Mouse (Mus musculus): Measurements from ENCODE around the gene Prkca. TPM values are rescaled to one million over a fixed set of nuclear protein-coding genes. Genes with fewer than 3 reads are reported as not detected.

Gene Prkca
- polyA plus RNA-seq, 1 experiment from 2014 or later: 7.6 TPM

DNA sequence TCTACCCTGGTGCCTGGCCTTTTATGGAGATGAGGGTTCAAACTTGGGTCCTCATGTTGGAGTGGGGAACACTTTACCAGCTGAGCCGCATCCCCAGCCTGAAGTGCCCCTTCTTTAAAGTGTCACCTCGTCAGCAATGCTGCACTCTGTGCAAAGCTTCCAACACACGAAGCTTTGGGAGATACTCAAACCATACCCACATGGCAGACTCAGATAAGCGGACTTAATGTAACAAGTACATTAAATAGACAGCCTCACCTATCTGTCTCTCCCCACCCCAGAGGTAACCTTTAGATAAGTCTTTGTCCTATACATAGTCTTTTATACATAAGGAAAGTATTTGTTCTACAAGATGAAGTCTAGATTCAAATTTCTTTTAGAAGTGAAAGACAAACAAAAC, 17.3 kb upstream of the Prkca start:
- H3K4me1 ChIP-seq (replicated peaks): no peaks in the 10 kb centered on the region
- no peak for ATAC-seq (ENCODE audit: low read depth)
- no peaks in the 10 kb centered on the region for H3K9me3 ChIP-seq
- no peak overlapping the region for H3K4me2 ChIP-seq
- H3K36me3 ChIP-seq: no peaks in the 10 kb centered on the region
- H3K27ac ChIP-seq (replicated peaks): no peak overlapping the region
- H3K9ac ChIP-seq: no peak overlapping the region
- WGBS: 88% methylated on average over 4 of the region's 4 CpGs
- H3K27me3 ChIP-seq: no peaks in the 10 kb centered on the region
- no peak overlapping the region for H3K4me3 ChIP-seq

DNA sequence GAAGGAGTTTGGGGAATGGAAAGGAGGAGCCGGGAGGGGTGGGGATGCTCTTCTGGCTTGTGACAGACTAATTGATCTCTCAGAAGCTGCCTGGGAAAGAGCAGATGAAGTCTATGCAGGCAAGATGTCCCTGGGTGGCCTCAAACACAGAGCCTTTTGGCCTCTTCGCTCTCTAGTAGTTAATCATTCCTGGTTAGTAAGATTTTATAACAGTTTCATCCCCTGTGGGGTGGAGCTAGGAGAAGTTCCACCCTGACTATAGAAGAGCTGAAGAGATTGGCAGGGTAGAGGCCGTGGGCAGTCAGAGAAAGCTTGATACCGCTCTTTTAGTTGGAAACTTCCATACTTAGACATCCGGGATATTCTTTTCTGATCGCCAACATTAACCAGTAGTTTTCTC, 15.2 kb upstream of the Prkca start:
- no peaks in the 10 kb centered on the region for H3K36me3 ChIP-seq
- H3K4me2 ChIP-seq: no peak overlapping the region
- no peaks in the 10 kb centered on the region for H3K4me1 ChIP-seq (replicated peaks)
- H3K9me3 ChIP-seq: no peaks in the 10 kb centered on the region
- no peak for ATAC-seq (ENCODE audit: low read depth)
- WGBS: 77% methylated on average over 6 of the region's 6 CpGs
- H3K4me3 ChIP-seq: no peak overlapping the region
- H3K27me3 ChIP-seq: no peaks in the 10 kb centered on the region
- H3K27ac ChIP-seq (replicated peaks): no peak overlapping the region
- no peak overlapping the region for H3K9ac ChIP-seq

DNA sequence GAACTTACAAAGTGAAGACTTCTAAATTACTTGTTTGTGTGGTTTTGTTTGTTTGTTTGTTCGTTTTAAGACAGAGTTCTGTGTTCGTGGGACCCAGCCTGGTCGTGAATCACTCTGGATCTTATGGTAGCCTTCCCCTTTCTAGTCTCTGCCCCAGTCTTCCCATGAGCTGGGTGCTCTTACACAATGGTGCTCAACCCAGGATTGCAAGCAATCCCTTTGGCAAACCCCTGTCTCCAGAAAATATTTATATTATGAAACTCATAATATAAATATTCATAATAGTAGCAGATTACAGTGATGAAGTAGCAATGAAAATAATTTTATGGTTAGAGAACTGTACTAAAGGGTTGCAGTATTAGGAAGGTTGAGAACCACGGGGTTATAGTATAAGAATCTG, 12.3 kb upstream of the Prkca start:
- 82% methylated on average over 4 of the region's 4 CpGs for WGBS
- H3K4me1 ChIP-seq (replicated peaks): no peaks in the 10 kb centered on the region
- H3K4me3 ChIP-seq: no peak overlapping the region
- no peak overlapping the region for H3K4me2 ChIP-seq
- no peaks in the 10 kb centered on the region for H3K36me3 ChIP-seq
- H3K9ac ChIP-seq: no peak overlapping the region
- no peaks in the 10 kb centered on the region for H3K9me3 ChIP-seq
- ATAC-seq (ENCODE audit: low read depth): no peak
- no peaks in the 10 kb centered on the region for H3K27me3 ChIP-seq
- no peak overlapping the region for H3K27ac ChIP-seq (replicated peaks)

DNA sequence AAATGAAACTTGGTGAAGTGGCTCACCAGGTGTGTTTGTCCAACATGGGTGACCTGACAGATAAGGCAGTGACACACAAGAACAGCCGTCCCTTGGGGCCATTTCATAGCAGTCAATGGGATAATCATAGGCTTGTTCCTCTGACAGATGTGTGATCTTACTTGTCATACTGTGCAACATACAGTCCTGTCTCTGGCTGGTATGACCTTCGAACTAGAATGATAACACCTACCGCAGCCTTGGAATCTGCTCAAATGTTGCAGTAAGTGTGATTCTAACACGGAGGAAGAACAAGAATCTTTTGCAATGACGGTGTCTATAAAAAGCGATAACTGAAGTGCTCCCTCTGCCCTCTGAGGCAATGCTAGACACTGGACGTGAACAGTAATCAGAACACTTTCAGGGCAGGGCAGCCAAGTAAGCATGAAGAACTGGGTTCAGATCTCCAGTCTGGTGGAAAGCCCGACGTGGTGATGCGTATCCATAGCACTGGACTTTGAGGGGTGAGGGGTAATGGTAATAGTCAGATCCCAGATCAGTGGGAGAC, 9.2 kb upstream of the Prkca start:
- 91% methylated on average over 10 of the region's 10 CpGs for WGBS
- H3K4me1 ChIP-seq (replicated peaks): peaks cover 7% of the 10 kb centered on the region
- H3K9me3 ChIP-seq: no peaks in the 10 kb centered on the region
- H3K27me3 ChIP-seq: no peaks in the 10 kb centered on the region
- no peak for ATAC-seq (ENCODE audit: low read depth)
- no peak overlapping the region for H3K4me3 ChIP-seq
- H3K4me2 ChIP-seq: no peak overlapping the region
- no peaks in the 10 kb centered on the region for H3K36me3 ChIP-seq
- H3K27ac ChIP-seq (replicated peaks): no peak overlapping the region
- H3K9ac ChIP-seq: no peak overlapping the region

DNA sequence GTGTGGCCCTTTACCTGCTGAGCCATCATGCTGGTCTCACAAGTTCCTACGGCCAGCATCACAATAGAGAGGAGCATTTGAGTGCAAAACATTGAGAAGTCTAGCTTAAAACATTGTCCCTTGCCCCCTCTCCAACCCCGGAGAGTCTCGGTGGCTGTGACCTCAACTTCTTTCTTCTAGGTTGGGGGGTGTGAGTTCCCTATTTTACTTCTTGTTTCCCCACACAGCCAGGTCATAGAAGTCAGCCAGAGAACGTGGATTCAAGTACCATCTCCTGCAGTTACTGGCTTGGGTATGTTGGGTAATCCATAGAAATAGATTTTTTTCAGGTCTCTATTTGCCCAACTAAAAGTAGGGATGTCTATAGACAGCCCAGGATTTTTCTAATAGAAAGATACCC, 7.1 kb upstream of the Prkca start:
- Histone ChIP-seq H3K36me3 (no peaks in the 10 kb centered on the region), H3K9ac (no peak overlapping the region), H3K27ac (replicated peaks) (no peak overlapping the region), H3K4me3 (no peak overlapping the region), H3K4me2 (no peak overlapping the region), H3K27me3 (no peaks in the 10 kb centered on the region), H3K9me3 (no peaks in the 10 kb centered on the region), H3K4me1 (replicated peaks) (peaks cover 7% of the 10 kb centered on the region)
- ATAC-seq (ENCODE audit: low read depth): no peak
- WGBS: 86% methylated on average over 4 of the region's 4 CpGs

DNA sequence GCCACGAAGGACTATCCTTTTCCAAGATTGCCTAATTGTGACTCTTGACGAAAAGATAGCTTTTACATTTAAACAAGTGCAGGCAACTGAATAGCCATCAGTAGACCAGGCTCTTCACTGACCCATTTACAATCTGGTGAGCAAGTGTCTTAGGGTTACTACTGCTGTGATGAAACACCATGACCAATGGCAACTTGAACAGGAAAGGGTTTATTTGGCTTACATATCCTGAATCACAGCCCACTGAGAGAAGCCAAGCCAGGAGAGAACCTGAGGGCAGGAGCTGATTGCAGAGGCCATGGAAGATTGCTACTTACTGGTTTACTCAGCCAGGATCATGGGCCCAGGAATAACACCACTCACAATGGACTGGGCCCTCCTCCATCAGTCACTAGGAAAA, 1.6 kb upstream of the Prkca start:
- Histone ChIP-seq H3K4me3 (no peak overlapping the region), H3K9me3 (no peaks in the 10 kb centered on the region), H3K4me2 (no peak overlapping the region), H3K27me3 (peaks cover 14% of the 10 kb centered on the region), H3K9ac (no peak overlapping the region), H3K4me1 (replicated peaks) (peaks cover 34% of the 10 kb centered on the region), H3K27ac (replicated peaks) (no peak overlapping the region), H3K36me3 (no peaks in the 10 kb centered on the region)
- no peak for ATAC-seq (ENCODE audit: low read depth)
- WGBS: 84% methylated on average over 2 of the region's 2 CpGs

DNA sequence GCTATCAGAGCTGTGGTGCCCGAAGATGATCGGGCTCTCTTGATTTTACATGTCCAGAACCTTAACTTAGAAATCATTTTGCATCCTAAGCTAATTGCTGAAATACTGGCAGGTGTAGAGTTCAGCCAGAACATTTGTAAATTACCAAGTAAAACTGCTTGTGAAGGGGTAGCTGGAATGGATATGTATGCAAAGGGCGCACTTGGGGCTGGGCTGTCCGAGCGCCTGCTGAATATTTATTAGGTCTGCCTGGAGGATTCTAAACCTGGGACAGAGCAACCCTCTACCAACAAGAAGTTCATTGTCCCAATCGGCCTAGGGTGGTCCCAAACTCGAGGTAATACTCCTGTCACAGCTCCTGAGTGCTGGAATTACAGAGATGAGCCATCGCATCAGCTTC, 1.0 kb upstream of the Prkca start:
- ATAC-seq (ENCODE audit: low read depth): no peak
- Histone ChIP-seq H3K4me1 (replicated peaks) (peaks cover 34% of the 10 kb centered on the region), H3K4me2 (peak overlapping the region; percentile 99), H3K9me3 (no peaks in the 10 kb centered on the region), H3K36me3 (no peaks in the 10 kb centered on the region), H3K27me3 (peaks cover 14% of the 10 kb centered on the region), H3K4me3 (peak overlapping the region; percentile 74), H3K27ac (replicated peaks) (no peak overlapping the region), H3K9ac (peak overlapping the region; percentile 88)
- 41% methylated on average over 8 of the region's 8 CpGs for WGBS

DNA sequence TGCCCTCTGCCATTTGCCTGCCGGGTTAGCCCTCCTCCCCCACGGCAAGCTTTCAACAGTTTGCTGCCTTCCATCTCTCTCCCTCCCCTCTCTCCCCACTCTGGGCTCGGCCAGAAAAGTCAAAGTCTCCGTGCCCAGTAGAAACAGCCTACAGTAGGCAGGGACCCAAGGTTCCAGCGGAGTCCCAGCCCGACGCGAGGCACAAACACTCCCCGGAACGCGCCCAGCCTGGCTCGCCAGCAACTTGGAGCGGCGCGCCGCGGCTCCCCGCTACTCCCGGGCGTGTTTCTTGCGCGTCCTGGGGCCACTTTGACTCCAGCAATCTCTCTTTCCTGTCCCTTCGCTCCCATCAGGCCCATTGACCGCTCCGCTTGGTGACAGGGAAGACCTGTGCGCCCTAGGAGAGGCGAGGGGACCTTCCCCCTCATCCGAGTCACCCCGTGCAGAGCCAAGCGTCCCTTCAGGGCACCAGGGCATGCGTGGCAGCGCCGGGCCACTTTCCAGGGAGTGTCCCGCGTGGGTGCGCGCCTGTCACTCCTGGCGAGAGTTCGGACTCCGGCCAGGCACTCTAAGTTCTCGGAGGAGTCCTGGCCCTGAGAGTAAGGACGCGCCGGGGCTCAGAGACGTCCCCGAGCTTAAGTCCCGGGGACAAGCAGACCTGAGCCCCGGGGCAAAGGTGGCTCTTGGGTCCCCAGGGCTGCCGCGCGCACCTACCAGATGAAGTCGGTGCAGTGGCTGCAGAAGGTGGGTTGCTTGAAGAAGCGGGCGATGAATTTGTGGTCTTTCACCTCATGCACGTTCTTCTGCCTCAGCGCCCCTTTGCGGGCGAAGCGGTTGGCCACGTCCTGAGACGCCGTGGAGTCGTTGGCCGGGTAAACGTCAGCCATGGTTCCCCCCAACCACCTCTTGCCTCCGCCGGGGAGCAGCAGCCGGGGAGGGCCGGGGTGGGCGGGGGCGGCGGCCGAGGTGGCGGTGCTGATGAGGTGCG, 653 bp downstream of the Prkca start, which contains the start of gene Apoh:
Gene Apoh, plus strand, starts transcription at position 574 of the 988 bp plus-strand sequence.
- peak within 1 kb of the TSS; percentile 99 for H3K4me2 ChIP-seq
- WGBS: under 1% methylated on average over 75 of the region's 75 CpGs

DNA sequence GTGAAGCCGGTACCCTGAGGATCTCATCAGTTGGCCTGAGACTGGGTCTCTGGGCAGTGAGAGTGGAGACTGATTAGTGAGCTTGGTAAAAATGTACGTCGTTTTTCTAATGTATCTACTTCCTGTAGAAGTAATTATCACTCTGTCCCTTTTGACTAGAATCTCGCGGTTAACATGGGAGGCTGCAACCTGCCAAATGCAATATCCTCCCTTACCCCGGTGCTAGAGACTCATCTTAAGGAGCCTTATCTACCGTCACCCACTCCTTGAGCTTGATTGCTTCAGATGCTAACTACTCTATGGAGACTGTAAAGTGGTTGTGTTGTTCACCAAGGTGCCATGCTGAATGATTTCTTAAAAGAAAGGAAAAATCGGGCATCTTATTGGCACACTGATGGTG, 1.9 kb downstream of the Prkca start:
- no peak for ATAC-seq (ENCODE audit: low read depth)
- peaks cover 27% of the 10 kb centered on the region for H3K4me1 ChIP-seq (replicated peaks)
- peak overlapping the region; percentile 74 for H3K4me3 ChIP-seq
- H3K36me3 ChIP-seq: no peaks in the 10 kb centered on the region
- peak overlapping the region; percentile 88 for H3K9ac ChIP-seq
- peaks cover 14% of the 10 kb centered on the region for H3K27me3 ChIP-seq
- 43% methylated on average over 8 of the region's 8 CpGs for WGBS
- H3K4me2 ChIP-seq: peak overlapping the region; percentile 99
- H3K9me3 ChIP-seq: no peaks in the 10 kb centered on the region
- no peak overlapping the region for H3K27ac ChIP-seq (replicated peaks)

More for the DNA sequence above, 653 bp downstream of the Prkca start, which contains the start of gene Apoh:
- ATAC-seq (ENCODE audit: low read depth): peak; percentile 79
- peak within 1 kb of the TSS; percentile 74 for H3K4me3 ChIP-seq
- H3K27me3 ChIP-seq: peaks cover 14% of the 10 kb centered on the region
- no peaks in the 10 kb centered on the region for H3K9me3 ChIP-seq
- peaks cover 27% of the 10 kb centered on the region for H3K4me1 ChIP-seq (replicated peaks)
- peak within 1 kb of the TSS; percentile 92 for H3K27ac ChIP-seq (replicated peaks)
- H3K9ac ChIP-seq: peak within 1 kb of the TSS; percentile 88
- no peaks in the 10 kb centered on the region for H3K36me3 ChIP-seq

DNA sequence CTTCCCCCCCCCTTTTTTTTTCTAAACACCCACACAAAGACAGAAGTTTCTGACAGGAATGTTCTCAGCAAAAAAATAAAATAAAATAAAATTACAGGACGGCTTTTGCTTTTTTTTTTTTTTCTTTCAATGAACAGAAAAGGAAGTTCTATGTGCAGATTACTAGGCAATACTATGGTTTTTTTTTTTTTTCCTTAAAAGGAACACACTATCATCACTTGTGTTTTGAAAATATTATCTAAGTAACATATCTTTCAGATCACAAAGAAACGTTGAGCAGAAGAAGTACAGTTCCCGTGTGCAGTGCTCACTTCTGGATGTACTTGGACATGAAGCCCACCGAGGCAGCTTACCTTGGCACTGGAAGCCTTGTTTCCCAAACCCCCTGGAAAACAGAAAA, 3.4 kb downstream of the Prkca start:
- 87% methylated on average over 4 of the region's 4 CpGs for WGBS
- ATAC-seq (ENCODE audit: low read depth): no peak
- no peak overlapping the region for H3K4me2 ChIP-seq
- no peak overlapping the region for H3K9ac ChIP-seq
- H3K27me3 ChIP-seq: peaks cover 11% of the 10 kb centered on the region
- peaks cover 28% of the 10 kb centered on the region for H3K4me1 ChIP-seq (replicated peaks)
- no peaks in the 10 kb centered on the region for H3K9me3 ChIP-seq
- H3K36me3 ChIP-seq: no peaks in the 10 kb centered on the region
- no peak overlapping the region for H3K4me3 ChIP-seq
- no peak overlapping the region for H3K27ac ChIP-seq (replicated peaks)

DNA sequence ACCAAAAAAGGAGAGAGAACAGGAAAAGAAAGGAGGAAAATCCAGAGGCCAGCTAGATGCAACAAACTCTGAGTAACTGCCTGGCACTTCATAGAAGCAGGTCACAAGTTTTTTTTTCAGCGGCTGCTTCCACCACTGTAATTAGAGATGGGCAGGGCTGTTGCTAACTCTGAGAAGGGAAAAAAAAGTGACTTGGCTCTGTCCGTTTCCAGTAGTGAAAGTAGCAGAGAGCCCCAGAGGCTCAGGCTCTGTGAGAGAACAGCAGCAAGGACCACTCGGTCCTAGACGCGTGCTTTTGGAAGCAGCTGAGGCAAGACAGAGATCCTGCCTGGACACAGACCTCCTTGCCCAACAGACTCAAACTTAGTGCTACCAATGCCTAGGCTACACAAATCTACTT, 7.3 kb downstream of the Prkca start:
- H3K9me3 ChIP-seq: no peaks in the 10 kb centered on the region
- H3K4me2 ChIP-seq: no peak overlapping the region
- 41% methylated on average over 5 of the region's 5 CpGs for WGBS
- peaks cover 25% of the 10 kb centered on the region for H3K4me1 ChIP-seq (replicated peaks)
- H3K27me3 ChIP-seq: peaks cover 4% of the 10 kb centered on the region; the same call in 1 of the 2 replicates
- H3K9ac ChIP-seq: no peak overlapping the region
- H3K36me3 ChIP-seq: no peaks in the 10 kb centered on the region
- ATAC-seq (ENCODE audit: low read depth): no peak
- no peak overlapping the region for H3K4me3 ChIP-seq
- H3K27ac ChIP-seq (replicated peaks): no peak overlapping the region

DNA sequence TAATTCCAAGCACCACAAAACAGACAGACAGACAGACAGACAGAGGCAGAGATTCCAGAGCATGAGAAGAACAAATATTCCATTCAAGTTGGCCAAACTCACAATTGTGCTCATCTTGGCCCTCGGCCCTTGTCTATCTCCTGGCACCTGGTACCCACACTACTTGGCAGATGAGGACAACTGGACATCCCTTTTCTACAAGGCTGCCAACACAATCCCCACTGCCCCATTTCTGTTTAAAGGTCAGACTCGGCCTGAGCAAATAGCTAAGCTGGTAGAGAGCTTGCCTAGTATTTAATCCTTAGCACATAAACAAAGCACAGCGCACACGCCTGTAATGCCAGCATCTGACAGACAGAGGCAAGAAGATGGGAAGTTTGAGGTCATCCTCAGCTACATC, 8.2 kb downstream of the Prkca start:
- Histone ChIP-seq H3K4me1 (replicated peaks) (peaks cover 24% of the 10 kb centered on the region), H3K9ac (no peak overlapping the region), H3K4me2 (no peak overlapping the region), H3K9me3 (no peaks in the 10 kb centered on the region), H3K4me3 (no peak overlapping the region), H3K36me3 (no peaks in the 10 kb centered on the region), H3K27me3 (no peaks in the 10 kb centered on the region), H3K27ac (replicated peaks) (no peak overlapping the region)
- no peak for ATAC-seq (ENCODE audit: low read depth)
- WGBS: 91% methylated on average over 4 of the region's 4 CpGs
